Mouse (Mus musculus): Measurements from ENCODE around the gene Nfasc. TPM values are rescaled to one million over a fixed set of nuclear protein-coding genes. Genes with fewer than 3 reads are reported as not detected.
A peak's percentile ranks its signal among the peaks of the same experiment; 100 is the strongest.

Gene Nfasc
- polyA plus RNA-seq, 1 experiment: 7.6 TPM

DNA sequence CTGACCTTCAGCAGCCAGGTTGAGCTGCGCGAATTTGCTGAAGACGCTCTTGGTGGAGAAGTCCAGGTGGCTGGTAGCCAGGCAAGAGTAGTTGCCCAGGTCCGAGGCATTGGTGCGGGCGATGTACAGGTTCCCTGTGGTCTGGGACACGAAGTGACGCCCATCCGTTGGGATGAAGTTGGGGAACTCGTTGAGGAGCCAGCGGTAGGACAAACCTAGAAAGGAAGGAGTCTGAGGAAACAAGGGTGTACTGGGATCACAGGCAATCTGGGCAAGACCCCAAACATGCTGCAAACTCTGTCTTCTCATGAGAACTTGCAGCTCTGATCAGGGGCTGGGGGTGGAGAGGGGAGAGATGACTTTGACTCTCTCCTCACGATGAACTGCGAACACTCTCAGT, 213.5 kb downstream of the Nfasc start:
- WGBS: 90% methylated on average over 13 of the region's 13 CpGs
- TF ChIP-seq POLR2A (IDR thresholded peaks at IDR 0.05; ENCODE audit: low read depth, low read length) (no peak), CTCF (IDR thresholded peaks at IDR 0.05; ENCODE audit: extremely low read depth, insufficient read depth, insufficient read length, insufficient replicate concordance) (no peak)
- no peak overlapping the region for H3K4me3 ChIP-seq (ENCODE audit: extremely low read depth, insufficient read depth, insufficient read length)
- no peak overlapping the region for H3K27ac ChIP-seq (ENCODE audit: insufficient read depth, low read length)
- no peaks in the 10 kb centered on the region for H3K36me3 ChIP-seq (ENCODE audit: control insufficient read depth, insufficient read depth, low read length)
- DNase-seq (ENCODE audit: low read depth in 1 of 2, low spot score in 2 of 2): no peak
- no peaks in the 10 kb centered on the region for H3K27me3 ChIP-seq (ENCODE audit: control insufficient read depth, insufficient read depth, low read length)
- peaks cover 10% of the 10 kb centered on the region; the same call in 1 of the 2 replicates for H3K4me1 ChIP-seq (ENCODE audit: control insufficient read depth, insufficient read depth, insufficient read length)

DNA sequence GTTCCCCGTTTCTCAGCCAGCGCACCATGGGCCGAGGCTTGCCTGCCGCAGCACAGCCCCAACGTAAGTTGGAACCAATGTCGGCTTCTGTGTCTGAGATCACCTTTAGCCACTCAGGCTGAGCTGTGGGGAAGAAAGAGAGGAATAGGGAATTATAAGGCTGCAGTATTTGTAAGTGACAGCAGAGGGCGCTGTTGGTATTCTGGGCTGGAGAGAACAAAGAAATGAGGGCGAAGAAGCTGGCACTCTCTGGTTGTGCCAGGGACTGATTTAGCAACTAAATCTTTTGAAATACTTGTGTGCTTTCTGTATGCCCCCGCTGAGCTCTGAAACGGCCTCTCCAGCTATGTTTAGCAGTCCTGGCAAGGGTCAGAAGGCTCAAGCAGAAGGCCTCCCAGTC, 215.8 kb downstream of the Nfasc start:
- WGBS: 3% methylated on average over 10 of the region's 10 CpGs

GRCm38 (mm10) chr1:132523920-132524319, 217.7 kb downstream of the Nfasc start:
- Histone ChIP-seq H3K4me1 (ENCODE audit: control insufficient read depth, insufficient read depth, insufficient read length) (no peaks in the 10 kb centered on the region), H3K4me3 (ENCODE audit: extremely low read depth, insufficient read depth, insufficient read length) (no peak overlapping the region), H3K36me3 (ENCODE audit: control insufficient read depth, insufficient read depth, low read length) (no peaks in the 10 kb centered on the region), H3K27me3 (ENCODE audit: control insufficient read depth, insufficient read depth, low read length) (no peaks in the 10 kb centered on the region), H3K27ac (ENCODE audit: insufficient read depth, low read length) (no peak overlapping the region)
- WGBS: 24% methylated on average over 4 of the region's 4 CpGs
- DNase-seq (ENCODE audit: low read depth in 1 of 2, low spot score in 2 of 2): no peak
- peak; percentile 44; the same call in 1 of the 2 replicates for TF ChIP-seq CTCF (IDR thresholded peaks at IDR 0.05; ENCODE audit: extremely low read depth, insufficient read depth, insufficient read length, insufficient replicate concordance)
- no peak for TF ChIP-seq POLR2A (IDR thresholded peaks at IDR 0.05; ENCODE audit: low read depth, low read length)

More for the DNA sequence above, 215.8 kb downstream of the Nfasc start:
- Histone ChIP-seq H3K4me3 (ENCODE audit: extremely low read depth, insufficient read depth, insufficient read length) (no peak overlapping the region), H3K4me1 (ENCODE audit: control insufficient read depth, insufficient read depth, insufficient read length) (peaks cover 5% of the 10 kb centered on the region; the same call in 1 of the 2 replicates), H3K27me3 (ENCODE audit: control insufficient read depth, insufficient read depth, low read length) (no peaks in the 10 kb centered on the region), H3K27ac (ENCODE audit: insufficient read depth, low read length) (no peak overlapping the region), H3K36me3 (ENCODE audit: control insufficient read depth, insufficient read depth, low read length) (no peaks in the 10 kb centered on the region)
- TF ChIP-seq CTCF (IDR thresholded peaks at IDR 0.05; ENCODE audit: extremely low read depth, insufficient read depth, insufficient read length, insufficient replicate concordance): peak; percentile 56; the same call in 1 of the 2 replicates
- no peak for TF ChIP-seq POLR2A (IDR thresholded peaks at IDR 0.05; ENCODE audit: low read depth, low read length)
- DNase-seq (ENCODE audit: low read depth in 1 of 2, low spot score in 2 of 2): peak in 1 of 2 experiments; percentile 56

DNA sequence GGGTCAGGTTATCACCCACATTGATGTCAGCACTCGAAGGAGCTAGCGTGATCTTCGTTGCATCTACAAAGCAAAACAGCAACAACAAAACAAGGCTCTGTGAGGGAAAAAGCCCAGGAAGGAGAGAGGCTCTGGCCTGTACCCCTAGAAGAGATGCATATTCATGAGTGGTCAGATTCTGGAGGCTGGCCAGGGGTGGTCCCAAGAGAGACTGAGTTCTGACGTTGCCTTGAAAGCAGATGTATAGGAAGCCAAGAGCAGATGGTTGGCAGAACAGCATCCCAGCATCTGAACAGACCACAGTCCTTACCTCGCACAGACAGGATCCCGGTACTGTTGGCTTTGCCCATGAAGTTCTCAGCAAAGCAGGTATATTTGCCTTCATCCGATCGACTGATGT, 218.5 kb downstream of the Nfasc start:
- WGBS: 86% methylated on average over 8 of the region's 8 CpGs
- no peak for DNase-seq (ENCODE audit: low read depth in 1 of 2, low spot score in 2 of 2)
- TF ChIP-seq CTCF (IDR thresholded peaks at IDR 0.05; ENCODE audit: extremely low read depth, insufficient read depth, insufficient read length, insufficient replicate concordance) (no peak), POLR2A (IDR thresholded peaks at IDR 0.05; ENCODE audit: low read depth, low read length) (no peak)
- no peak overlapping the region for H3K4me3 ChIP-seq (ENCODE audit: extremely low read depth, insufficient read depth, insufficient read length)
- no peaks in the 10 kb centered on the region for H3K4me1 ChIP-seq (ENCODE audit: control insufficient read depth, insufficient read depth, insufficient read length)
- H3K36me3 ChIP-seq (ENCODE audit: control insufficient read depth, insufficient read depth, low read length): no peaks in the 10 kb centered on the region
- no peak overlapping the region for H3K27ac ChIP-seq (ENCODE audit: insufficient read depth, low read length)
- H3K27me3 ChIP-seq (ENCODE audit: control insufficient read depth, insufficient read depth, low read length): no peaks in the 10 kb centered on the region

GRCm38 (mm10) chr1:132520764-132521163, 220.8 kb downstream of the Nfasc start:
- H3K27me3 ChIP-seq (ENCODE audit: control insufficient read depth, insufficient read depth, low read length): no peaks in the 10 kb centered on the region
- no peak overlapping the region for H3K27ac ChIP-seq (ENCODE audit: insufficient read depth, low read length)
- no peak overlapping the region for H3K4me3 ChIP-seq (ENCODE audit: extremely low read depth, insufficient read depth, insufficient read length)
- DNase-seq (ENCODE audit: low read depth in 1 of 2, low spot score in 2 of 2): peak; percentile 27 to 54
- WGBS: 28% methylated on average over 3 of the region's 6 CpGs
- TF ChIP-seq CTCF (IDR thresholded peaks at IDR 0.05; ENCODE audit: extremely low read depth, insufficient read depth, insufficient read length, insufficient replicate concordance) (no peak), POLR2A (IDR thresholded peaks at IDR 0.05; ENCODE audit: low read depth, low read length) (no peak)
- no peaks in the 10 kb centered on the region for H3K4me1 ChIP-seq (ENCODE audit: control insufficient read depth, insufficient read depth, insufficient read length)
- H3K36me3 ChIP-seq (ENCODE audit: control insufficient read depth, insufficient read depth, low read length): no peaks in the 10 kb centered on the region

GRCm38 (mm10) chr1:132519734-132520133, 221.9 kb downstream of the Nfasc start:
- Histone ChIP-seq H3K27ac (ENCODE audit: insufficient read depth, low read length) (no peak overlapping the region), H3K4me1 (ENCODE audit: control insufficient read depth, insufficient read depth, insufficient read length) (no peaks in the 10 kb centered on the region), H3K27me3 (ENCODE audit: control insufficient read depth, insufficient read depth, low read length) (no peaks in the 10 kb centered on the region), H3K4me3 (ENCODE audit: extremely low read depth, insufficient read depth, insufficient read length) (no peak overlapping the region), H3K36me3 (ENCODE audit: control insufficient read depth, insufficient read depth, low read length) (no peaks in the 10 kb centered on the region)
- TF ChIP-seq POLR2A (IDR thresholded peaks at IDR 0.05; ENCODE audit: low read depth, low read length) (no peak), CTCF (IDR thresholded peaks at IDR 0.05; ENCODE audit: extremely low read depth, insufficient read depth, insufficient read length, insufficient replicate concordance) (no peak)
- DNase-seq (ENCODE audit: low read depth in 1 of 2, low spot score in 2 of 2): no peak
- WGBS: 91% methylated on average over 11 of the region's 11 CpGs

DNA sequence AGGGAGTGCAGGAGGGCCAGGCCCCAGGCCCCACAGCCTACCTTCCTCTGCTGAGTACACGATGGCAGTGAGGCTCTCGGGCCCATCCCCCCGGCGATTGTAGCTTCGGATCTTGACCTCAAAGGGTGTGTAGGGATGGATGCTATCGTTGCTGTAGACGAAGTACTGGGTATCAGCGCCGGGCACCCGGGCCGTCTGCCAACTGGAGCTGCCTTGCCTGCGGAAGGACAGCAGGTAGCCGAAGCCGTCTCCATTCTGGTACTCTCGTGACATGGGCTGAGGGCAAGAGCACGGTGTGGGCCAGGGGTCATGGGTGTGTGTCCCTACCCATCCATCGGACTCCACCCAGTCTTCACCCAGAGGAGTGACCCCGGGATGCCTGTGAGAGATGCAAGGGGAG, 223.0 kb downstream of the Nfasc start:
- WGBS: 84% methylated on average over 18 of the region's 18 CpGs
- Histone ChIP-seq H3K4me1 (ENCODE audit: control insufficient read depth, insufficient read depth, insufficient read length) (no peaks in the 10 kb centered on the region), H3K27me3 (ENCODE audit: control insufficient read depth, insufficient read depth, low read length) (0 out of 2 replicates have a peak, but pooled peaks cover 2% of the 10 kb centered on the region), H3K4me3 (ENCODE audit: extremely low read depth, insufficient read depth, insufficient read length) (no peak overlapping the region), H3K27ac (ENCODE audit: insufficient read depth, low read length) (no peak overlapping the region), H3K36me3 (ENCODE audit: control insufficient read depth, insufficient read depth, low read length) (no peaks in the 10 kb centered on the region)
- no peak for DNase-seq (ENCODE audit: low read depth in 1 of 2, low spot score in 2 of 2)
- TF ChIP-seq POLR2A (IDR thresholded peaks at IDR 0.05; ENCODE audit: low read depth, low read length) (no peak), CTCF (IDR thresholded peaks at IDR 0.05; ENCODE audit: extremely low read depth, insufficient read depth, insufficient read length, insufficient replicate concordance) (no peak)
